Mouse (Mus musculus) heart, embryonic 14.5 days (tissue): ENCODE measurements around the gene Agpat4. TPM values are rescaled to one million over a fixed set of nuclear protein-coding genes. Genes with fewer than 3 reads are reported as not detected.

Experiments used
- ATAC-seq: fragments of 200-750 bp; cut with Nextera tagmentation; 2 replicates; pipeline ENCODE4 v1.8.0; 2017; ENCODE audit warnings: low read depth, moderate TSS enrichment; ENCODE audit not compliant: insufficient number of reproducible peaks, insufficient read depth, low FRiP score
- H3K27ac ChIP-seq, 2 experiments: fragments of 200-500 bp in 1 of 2; fragments of 300-500 bp in 1 of 2; sonication (generic) in 1 of 2; replicated peaks in 1 of 2; 2 replicates each; pipeline ENCODE4 v1.5.1; 2012 to 2014; ENCODE audit warnings: low read depth in 2 of 2, low read length in 2 of 2, control low read depth in 1 of 2, mild to moderate bottlenecking in 1 of 2, mixed read lengths in 1 of 2; ENCODE audit not compliant: control insufficient read depth in 1 of 2, insufficient read depth in 1 of 2
- H3K27me3 ChIP-seq: fragments of 300-500 bp; sonication (generic); 2 replicates; pipeline ENCODE4 v1.6.1; 2014; ENCODE audit warnings: mild to moderate bottlenecking, low read length, control low read depth; ENCODE audit not compliant: control insufficient read depth, insufficient read depth
- H3K36me3 ChIP-seq: fragments of 300-500 bp; sonication (generic); 2 replicates; pipeline ENCODE4 v1.6.1; 2014; ENCODE audit warnings: mild to moderate bottlenecking, control low read depth, low read length, mixed read lengths; ENCODE audit not compliant: control insufficient read depth, insufficient read depth
- H3K4me1 ChIP-seq, 2 experiments: fragments of 200-500 bp in 1 of 2; fragments of 300-500 bp in 1 of 2; sonication (generic) in 1 of 2; 2 replicates each; pipeline ENCODE4 v1.6.1; 2012 to 2014; ENCODE audit warnings: low read length in 2 of 2, control low read depth in 1 of 2, mixed read lengths in 1 of 2; ENCODE audit not compliant: control insufficient read depth in 2 of 2, insufficient read depth in 2 of 2
- H3K4me2 ChIP-seq: fragments of 300-500 bp; sonication (generic); 2 replicates; pipeline ENCODE4 v1.6.1; 2014; ENCODE audit warnings: mild to moderate bottlenecking, low read length
- H3K4me3 ChIP-seq, 2 experiments: fragments of 200-500 bp in 1 of 2; fragments of 300-500 bp in 1 of 2; sonication (generic) in 1 of 2; 2 replicates each; pipeline ENCODE4 v1.5.1; 2012 to 2014; ENCODE audit warnings: low read length in 2 of 2, mild to moderate bottlenecking in 2 of 2, control low read depth in 1 of 2, low read depth in 1 of 2, moderate library complexity in 1 of 2; ENCODE audit not compliant: control insufficient read depth in 1 of 2, insufficient read depth in 1 of 2
- H3K9ac ChIP-seq: fragments of 300-500 bp; sonication (generic); 2 replicates; pipeline ENCODE4 v1.6.1; 2014; ENCODE audit warnings: mild to moderate bottlenecking, low read length
- H3K9me3 ChIP-seq: fragments of 300-500 bp; sonication (generic); 2 replicates; pipeline ENCODE4 v1.6.1; 2016; ENCODE audit warnings: low read length, control low read depth; ENCODE audit not compliant: control insufficient read depth
- WGBS: fragments of 180-500 bp; shearing (Covaris S2); extraction: QIAGEN DNeasy Blood & Tissue Kit; methylation state at CpG from one replicate; pipeline ENCODE4 v1.1.7; 2014; 5-methylcytosine and 5-hydroxymethylcytosine counted together
- polyA plus RNA-seq: library from polyadenylated mRNA; unstranded; fragments of >200 nt; fragmentation: Nextera tagmentation; extraction: Ambion mirVana; gene quantifications from 2 replicates; pipeline ENCODE4 v1.2.1, GENCODE M21; 2014

Gene Agpat4
- polyA plus RNA-seq, 1 experiment from 2014 or later: 11.0 TPM

- ATAC-seq: no peak
- Histone ChIP-seq H3K36me3 (peaks cover 11% of the 10 kb centered on the region), H3K9ac (no peak overlapping the region), H3K27me3 (no peaks in the 10 kb centered on the region), H3K4me1 (no peaks in the 10 kb centered on the region), H3K4me2 (no peak overlapping the region), H3K9me3 (no peaks in the 10 kb centered on the region), H3K27ac (no peak overlapping the region), H3K4me3 (no peak overlapping the region)
- 79% methylated on average over 2 of the region's 2 CpGs for WGBS
These were observed 35.8 kb downstream of the Agpat4 start for GRCm38 (mm10) chr17:12154260-12154659.

GRCm38 (mm10) chr17:12155236-12155635 is 36.7 kb downstream of the Agpat4 start:
- H3K27me3 ChIP-seq: no peaks in the 10 kb centered on the region
- no peak overlapping the region for H3K9ac ChIP-seq
- no peak overlapping the region for H3K4me3 ChIP-seq
- no peaks in the 10 kb centered on the region for H3K9me3 ChIP-seq
- no peak for ATAC-seq
- H3K36me3 ChIP-seq: peaks cover 11% of the 10 kb centered on the region
- H3K4me1 ChIP-seq: no peaks in the 10 kb centered on the region
- 89% methylated on average over 6 of the region's 6 CpGs for WGBS
- no peak overlapping the region for H3K27ac ChIP-seq
- H3K4me2 ChIP-seq: no peak overlapping the region

GRCm38 (mm10) chr17:12155872-12156271 is 37.4 kb downstream of the Agpat4 start:
- H3K4me1 ChIP-seq: no peaks in the 10 kb centered on the region
- H3K27me3 ChIP-seq: no peaks in the 10 kb centered on the region
- WGBS: 87% methylated on average over 4 of the region's 4 CpGs
- no peaks in the 10 kb centered on the region for H3K9me3 ChIP-seq
- H3K27ac ChIP-seq: no peak overlapping the region
- no peak overlapping the region for H3K4me3 ChIP-seq
- H3K4me2 ChIP-seq: no peak overlapping the region
- H3K9ac ChIP-seq: no peak overlapping the region
- ATAC-seq: no peak
- H3K36me3 ChIP-seq: peaks cover 11% of the 10 kb centered on the region

GRCm38 (mm10) chr17:12156661-12157060 is 38.2 kb downstream of the Agpat4 start:
- Histone ChIP-seq H3K4me1 (no peaks in the 10 kb centered on the region), H3K36me3 (peaks cover 9% of the 10 kb centered on the region), H3K9me3 (no peaks in the 10 kb centered on the region), H3K4me3 (no peak overlapping the region), H3K27me3 (no peaks in the 10 kb centered on the region), H3K9ac (no peak overlapping the region), H3K27ac (no peak overlapping the region), H3K4me2 (no peak overlapping the region)
- no peak for ATAC-seq
- 90% methylated on average over 3 of the region's 3 CpGs for WGBS

GRCm38 (mm10) chr17:12157203-12157602 is 38.7 kb downstream of the Agpat4 start:
- Histone ChIP-seq H3K9me3 (no peaks in the 10 kb centered on the region), H3K4me2 (no peak overlapping the region), H3K4me3 (no peak overlapping the region), H3K27ac (no peak overlapping the region), H3K36me3 (peaks cover 3% of the 10 kb centered on the region; the same call in 1 of the 2 replicates), H3K9ac (no peak overlapping the region), H3K27me3 (no peaks in the 10 kb centered on the region), H3K4me1 (no peaks in the 10 kb centered on the region)
- ATAC-seq: no peak
- 84% methylated on average over 2 of the region's 2 CpGs for WGBS

- WGBS: 88% methylated on average over 16 of the region's 16 CpGs
- Histone ChIP-seq H3K27ac (no peak overlapping the region), H3K9me3 (no peaks in the 10 kb centered on the region), H3K4me3 (no peak overlapping the region), H3K4me2 (no peak overlapping the region), H3K4me1 (peaks cover 7 to 9% of the 10 kb centered on the region in 2 experiments; a peak in 3 of 4 replicates), H3K27me3 (no peaks in the 10 kb centered on the region), H3K36me3 (no peaks in the 10 kb centered on the region), H3K9ac (no peak overlapping the region)
- no peak for ATAC-seq
These were observed 40.9 kb downstream of the Agpat4 start for GRCm38 (mm10) chr17:12159187-12160060.

GRCm38 (mm10) chr17:12160061-12160421 is 41.5 kb downstream of the Agpat4 start:
- no peak overlapping the region for H3K27ac ChIP-seq
- H3K27me3 ChIP-seq: no peaks in the 10 kb centered on the region
- H3K9ac ChIP-seq: no peak overlapping the region
- H3K4me1 ChIP-seq: peaks cover 7 to 9% of the 10 kb centered on the region in 2 experiments; a peak in 3 of 4 replicates
- 90% methylated on average over 5 of the region's 5 CpGs for WGBS
- no peak overlapping the region for H3K4me2 ChIP-seq
- no peak for ATAC-seq
- no peak overlapping the region for H3K4me3 ChIP-seq
- H3K36me3 ChIP-seq: no peaks in the 10 kb centered on the region
- H3K9me3 ChIP-seq: no peaks in the 10 kb centered on the region
